ENCODE assay signal across 42 mouse cellular contexts in the genomic region with DNA sequence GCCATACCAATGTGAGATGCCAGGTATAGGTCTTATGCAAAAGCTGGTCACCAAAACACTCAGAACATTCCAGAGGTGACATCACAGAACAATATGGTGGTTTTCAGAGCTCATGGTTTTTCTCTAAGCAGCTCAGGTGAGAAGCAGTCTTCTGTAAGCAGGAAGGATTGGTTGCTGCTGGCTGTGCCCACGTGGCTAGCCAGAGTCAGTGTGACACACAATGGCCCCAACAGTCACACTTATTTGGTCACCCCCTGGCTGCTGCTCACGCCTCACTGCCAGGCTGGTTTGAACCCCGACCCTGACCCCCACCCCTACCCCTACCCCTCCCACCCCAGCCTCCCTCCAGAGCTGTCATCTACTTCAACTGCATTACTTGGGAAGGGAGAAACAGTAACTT. TPM values are rescaled to one million over a fixed set of nuclear protein-coding genes. Genes with fewer than 3 reads are reported as not detected.
"Had no signal": no experiment of that assay in that cellular context is flagged by ENCODE, and none has a peak within 500 bp of the region (broad histone marks: within the 10 kb centered on the region; RNA-seq: fewer than 3 reads in every experiment).

Spert (minus strand) TSS at position 139 of the 400 bp plus-strand sequence.

- H3K4me3 ChIP-seq: heart, embryonic 10.5 days; heart, embryonic 13.5 days; heart, embryonic 15.5 days; hindbrain, embryonic 10.5 days; hindbrain, embryonic 12.5 days; hindbrain, embryonic 13.5 days; hindbrain, embryonic 15.5 days; intestine, embryonic 15.5 days; kidney, embryonic 15.5 days; layer of hippocampus, adult 2 months had no signal

- DNase-seq: heart, postnatal 10 days; heart, postnatal 14 days; heart, postnatal 36 days; heart, postnatal 4 days; kidney, adult 11 months; kidney, adult 18-20 months; kidney, adult 2 months; kidney, adult 8-10 months; kidney, adult 9 months; kidney, postnatal 10 days; kidney, postnatal 14 days; kidney, postnatal 25 days; kidney, postnatal 36 days; kidney, postnatal 4 days; layer of hippocampus, adult 9-11 months; layer of hippocampus, postnatal 36 days had no signal

- H3K27ac ChIP-seq: heart, embryonic 10.5 days; heart, embryonic 13.5 days; heart, embryonic 15.5 days; hindbrain, embryonic 10.5 days; hindbrain, embryonic 12.5 days; hindbrain, embryonic 13.5 days; hindbrain, embryonic 14.5 days; hindbrain, embryonic 15.5 days; hindbrain, postnatal 0 days; intestine, embryonic 15.5 days; kidney, embryonic 15.5 days; kidney, postnatal 0 days; layer of hippocampus, adult 2 months had no signal

- H3K9ac ChIP-seq: heart, embryonic 13.5 days; heart, embryonic 15.5 days; hindbrain, embryonic 12.5 days; hindbrain, embryonic 13.5 days; hindbrain, embryonic 14.5 days; hindbrain, embryonic 15.5 days; intestine, embryonic 15.5 days; kidney, embryonic 15.5 days had no signal

- ATAC-seq: hindbrain, embryonic 16.5 days; hindbrain, postnatal 0 days; inflammation-experienced regulatory T-cells, adult 6 months; intestine, embryonic 15.5 days; intestine, embryonic 16.5 days; intestine, postnatal 0 days had no signal

- H3K9me3 ChIP-seq: heart, embryonic 10.5 days; heart, embryonic 13.5 days; heart, embryonic 15.5 days; hindbrain, embryonic 10.5 days; hindbrain, embryonic 12.5 days; hindbrain, embryonic 13.5 days; hindbrain, embryonic 15.5 days; intestine, embryonic 15.5 days; kidney, embryonic 15.5 days had no signal

- H3K36me3 ChIP-seq: heart, embryonic 10.5 days; heart, embryonic 13.5 days; heart, embryonic 15.5 days; hindbrain, embryonic 10.5 days; hindbrain, embryonic 12.5 days; hindbrain, embryonic 13.5 days; hindbrain, embryonic 15.5 days; intestine, embryonic 15.5 days; kidney, embryonic 15.5 days had no signal

- H3K4me1 ChIP-seq: heart, embryonic 10.5 days; heart, embryonic 13.5 days; heart, embryonic 15.5 days; hindbrain, embryonic 10.5 days; hindbrain, embryonic 12.5 days; hindbrain, embryonic 13.5 days; hindbrain, embryonic 15.5 days; intestine, embryonic 15.5 days; kidney, embryonic 15.5 days had no signal

- H3K27me3 ChIP-seq: heart, embryonic 15.5 days; hindbrain, embryonic 12.5 days; hindbrain, embryonic 13.5 days; hindbrain, embryonic 15.5 days; intestine, embryonic 15.5 days; kidney, embryonic 15.5 days had no signal

- H3K4me2 ChIP-seq: heart, embryonic 11.5 days; heart, embryonic 13.5 days; heart, embryonic 15.5 days; hindbrain, embryonic 12.5 days; hindbrain, embryonic 13.5 days; hindbrain, embryonic 14.5 days; hindbrain, embryonic 15.5 days; intestine, embryonic 15.5 days; kidney, embryonic 15.5 days had no signal

RNA-seq across cellular contexts. Expression of gene Spert, which starts in this region (rescaled TPM):
- polyA plus RNA-seq: heart, embryonic 10.5 days; heart, embryonic 11.5 days; heart, embryonic 13.5 days; heart, embryonic 14.5 days; heart, embryonic 15.5 days; heart, embryonic 16.5 days; heart, postnatal 0 days; hindbrain, embryonic 10.5 days; hindbrain, embryonic 11.5 days; hindbrain, embryonic 12.5 days; hindbrain, embryonic 13.5 days; hindbrain, embryonic 14.5 days; hindbrain, embryonic 15.5 days; hindbrain, embryonic 16.5 days; hindbrain, postnatal 0 days; inflammation-experienced regulatory T-cells, adult 6 months; intestine, embryonic 14.5 days; intestine, embryonic 15.5 days; intestine, embryonic 16.5 days; intestine, postnatal 0 days; kidney, embryonic 14.5 days; kidney, embryonic 15.5 days; kidney, embryonic 16.5 days; kidney, postnatal 0 days; large intestine, adult 2 months had no signal
